Mouse (Mus musculus): ENCODE measurements around the gene Cntnap2.
"Not testable (repeated sequence)": the region's sequence is repeated elsewhere in the genome, so short reads cannot be mapped to it uniquely, and the experiment has no call there.

Gene Cntnap2

DNA sequence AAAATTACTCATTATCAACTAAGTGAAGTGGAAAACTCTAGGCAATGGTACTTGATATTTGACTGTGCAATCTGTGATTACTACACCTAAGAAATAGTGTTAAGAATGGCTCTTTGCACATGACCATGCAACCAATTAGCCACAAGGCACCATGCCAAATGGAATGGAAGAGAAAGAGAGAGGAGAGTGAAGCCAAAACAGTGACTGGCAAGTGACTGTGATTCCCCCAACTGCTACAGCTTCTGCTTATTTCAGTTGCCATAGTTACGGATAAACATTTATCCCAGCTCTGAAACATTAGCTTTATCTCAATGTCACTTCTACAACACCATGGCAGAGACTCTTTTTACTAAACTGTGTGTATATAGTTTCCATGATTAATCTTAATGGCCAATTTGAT is 1303.0 kb downstream of the Cntnap2 start:
- DNase-seq, result no peak

DNA sequence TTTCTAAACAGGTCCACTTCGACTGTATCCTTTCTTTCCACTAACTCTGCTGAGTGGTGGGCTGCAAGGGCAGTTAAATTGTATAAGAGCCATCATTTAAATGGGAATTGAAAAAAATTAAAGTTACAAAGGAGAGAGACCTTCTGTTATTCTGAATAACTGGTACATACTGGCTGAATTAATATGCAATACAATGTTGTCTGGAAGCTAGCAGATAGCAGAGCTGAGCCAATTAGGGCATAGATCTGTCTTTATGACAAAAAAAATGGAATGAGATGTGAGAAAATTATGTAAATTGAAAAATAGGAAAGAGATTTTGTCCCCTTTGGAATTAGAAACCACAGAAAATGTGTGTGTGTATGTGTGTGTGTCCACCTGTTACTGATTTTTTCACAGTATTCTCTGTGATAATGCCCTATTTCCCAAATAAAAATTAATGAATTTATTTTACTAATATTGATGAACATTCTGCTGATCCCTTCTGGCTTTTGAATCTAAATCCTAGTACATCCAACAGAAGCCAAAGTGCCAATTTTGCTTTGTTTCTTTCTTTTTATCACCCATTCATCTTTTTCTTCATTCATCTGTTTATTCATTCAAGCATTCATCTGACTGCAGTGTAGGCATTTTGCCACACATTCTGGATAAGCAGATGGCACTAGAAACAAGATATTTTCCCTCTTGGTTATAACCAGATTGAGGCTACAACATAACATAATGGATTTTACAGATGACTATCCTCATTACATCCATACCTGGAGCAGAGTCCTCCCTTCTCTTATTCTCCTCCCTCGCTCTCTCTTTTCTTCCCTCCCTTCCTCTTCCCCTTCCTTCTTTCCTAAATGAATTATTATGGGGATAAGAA is 1339.8 kb downstream of the Cntnap2 start:
- DNase-seq, result no peak

GRCm38 (mm10) chr6:46414154-46414553 is 1355.0 kb downstream of the Cntnap2 start:
- DNase-seq, result no peak

- DNase-seq, result no peak
Observed at GRCm38 (mm10) chr6:46414562-46414961, 1355.4 kb downstream of the Cntnap2 start.

DNA sequence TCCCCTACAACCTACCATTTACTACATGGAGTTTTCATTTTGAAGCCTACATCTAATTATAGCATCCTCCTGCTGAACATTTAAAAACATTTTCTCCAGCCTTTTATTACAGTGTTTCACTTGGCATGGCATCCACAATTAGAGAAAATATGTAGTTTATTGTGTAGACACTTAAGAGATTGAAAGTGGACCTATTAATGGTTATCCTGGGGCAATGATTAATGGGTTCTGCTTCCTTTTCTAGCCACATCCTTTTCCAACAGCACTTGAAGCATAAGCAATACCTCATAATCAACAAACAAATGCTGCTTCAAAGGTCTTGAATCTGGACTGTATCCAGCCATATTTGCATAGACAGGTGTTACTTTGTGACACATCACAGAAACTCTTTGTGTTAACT is 1360.7 kb downstream of the Cntnap2 start:
- no peak for DNase-seq

DNA sequence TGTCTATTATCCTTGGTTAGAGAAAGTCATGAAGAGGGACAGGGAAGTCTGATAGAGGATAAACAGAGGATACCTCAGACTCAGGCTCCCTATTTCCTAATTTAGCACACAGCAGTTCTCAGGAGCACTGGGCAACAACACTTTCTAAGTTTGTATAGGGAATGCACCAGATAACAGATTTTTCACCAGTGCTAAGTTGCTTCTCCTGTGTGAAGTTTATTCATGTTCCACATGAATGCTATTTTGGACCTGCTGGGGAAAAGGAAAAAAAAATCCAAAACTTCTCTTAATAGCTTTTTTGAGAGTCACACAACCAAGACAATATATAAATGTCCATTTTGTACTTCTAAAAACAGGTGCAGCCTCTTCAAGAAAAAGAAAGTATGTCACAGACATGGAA is 1361.2 kb downstream of the Cntnap2 start:
- no peak for DNase-seq

- DNase-seq, result no peak
Observed at GRCm38 (mm10) chr6:46428231-46428630, 1369.1 kb downstream of the Cntnap2 start.

DNA sequence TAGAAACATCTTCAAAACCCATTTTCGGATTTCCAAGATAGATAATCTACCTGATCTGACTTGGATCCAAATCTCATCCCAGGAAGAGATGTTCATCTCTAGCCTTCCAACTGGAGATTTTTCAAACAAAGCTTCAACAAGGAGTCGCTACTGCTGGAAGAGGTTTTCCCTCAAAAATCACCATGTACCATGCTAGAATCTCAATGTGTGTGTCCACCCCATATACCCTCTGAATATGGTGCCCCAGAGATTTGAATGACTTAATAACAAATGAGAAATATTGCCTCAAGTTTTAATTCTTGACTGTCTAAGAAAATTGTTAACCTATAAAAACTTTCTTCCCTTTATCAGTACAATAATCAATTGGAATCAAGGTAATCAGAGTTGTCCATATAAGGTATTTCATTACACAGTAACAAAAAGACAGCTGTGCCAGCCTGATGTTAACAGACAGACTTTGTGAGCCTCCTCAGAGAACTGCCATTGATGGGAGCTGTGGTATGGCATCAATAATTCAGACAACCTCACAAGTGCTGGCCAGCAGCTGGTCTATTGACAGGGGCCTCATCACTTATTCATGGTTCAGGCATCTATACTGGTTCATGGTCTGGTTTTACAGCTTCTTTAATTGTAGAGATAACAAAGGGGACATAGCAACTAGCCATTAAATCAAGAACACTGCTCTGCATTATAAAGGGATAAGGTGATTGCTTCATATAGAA is 1391.9 kb downstream of the Cntnap2 start:
- DNase-seq, result no peak

- no peak for DNase-seq
Observed at GRCm38 (mm10) chr6:46472683-46473082, 1413.5 kb downstream of the Cntnap2 start.

- no peak for DNase-seq
Observed at GRCm38 (mm10) chr6:46484392-46484791, 1425.2 kb downstream of the Cntnap2 start.

- DNase-seq, result no peak
Observed at GRCm38 (mm10) chr6:46502786-46503185, 1443.6 kb downstream of the Cntnap2 start.

DNA sequence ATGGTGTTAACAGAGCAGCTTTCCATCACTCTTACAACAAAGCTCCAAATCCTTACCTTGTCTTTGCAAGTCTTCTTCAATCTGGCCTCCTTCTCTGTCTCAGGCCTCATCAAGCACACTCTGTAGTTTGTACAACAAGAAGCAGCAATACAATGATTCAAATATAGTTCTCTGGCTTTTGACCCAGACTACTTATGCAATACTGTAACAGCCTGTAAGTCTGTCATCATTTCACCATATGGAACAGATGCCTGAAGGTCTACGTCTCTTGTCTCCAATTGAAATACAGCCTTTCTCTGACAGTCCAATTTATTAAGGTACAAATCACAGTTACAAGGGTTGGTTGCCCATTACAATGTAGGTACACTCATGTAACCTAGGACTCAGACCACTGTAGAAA is 1453.7 kb downstream of the Cntnap2 start:
- DNase-seq, result no peak

DNA sequence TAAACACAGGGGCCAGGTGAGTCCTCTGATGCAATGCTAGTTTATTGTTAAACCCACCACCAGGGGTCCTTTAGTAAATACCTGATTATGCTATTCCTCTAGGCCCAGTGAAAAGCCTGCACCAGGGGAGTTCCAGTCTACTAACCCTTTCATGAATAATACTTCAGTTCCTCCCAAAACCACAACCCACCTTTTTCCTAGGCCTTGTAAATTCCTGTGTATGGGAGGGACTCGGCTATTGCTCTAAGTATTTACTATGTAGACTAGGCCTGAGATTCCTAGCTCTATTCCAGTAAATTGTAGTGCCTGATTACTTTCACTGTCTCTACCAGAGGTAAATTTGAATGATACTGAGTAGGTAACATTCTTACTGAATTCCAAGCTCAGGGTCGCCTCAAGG is 1478.4 kb downstream of the Cntnap2 start:
- DNase-seq, result not testable (repeated sequence)

- DNase-seq, result no peak
Observed at GRCm38 (mm10) chr6:46563470-46563869, 1504.3 kb downstream of the Cntnap2 start.

GRCm38 (mm10) chr6:46575055-46575454 is 1515.9 kb downstream of the Cntnap2 start:
- peak; percentile 55 for DNase-seq

DNA sequence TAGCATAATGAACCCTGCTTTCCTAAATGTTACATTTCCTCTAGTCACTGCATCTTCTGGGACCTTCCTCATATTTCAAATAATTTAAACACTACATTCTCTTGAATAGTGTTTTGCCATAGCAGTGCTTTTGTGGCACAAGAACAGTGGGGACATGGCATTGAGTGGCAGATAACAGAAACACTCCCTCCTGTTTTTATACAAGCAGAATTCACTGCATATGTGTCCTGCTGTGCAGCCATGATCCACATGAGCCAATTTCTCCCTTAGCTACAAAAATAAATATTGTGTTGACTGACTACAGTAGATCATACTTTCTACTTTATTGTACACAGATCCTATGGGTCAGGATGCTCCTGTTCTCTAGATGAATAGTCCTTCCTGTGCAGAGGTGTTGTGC is 1553.2 kb downstream of the Cntnap2 start:
- DNase-seq, result no peak

GRCm38 (mm10) chr6:46612872-46613271 is 1553.7 kb downstream of the Cntnap2 start:
- no peak for DNase-seq

GRCm38 (mm10) chr6:46669018-46669417 is 1609.9 kb downstream of the Cntnap2 start:
- no peak for DNase-seq

DNA sequence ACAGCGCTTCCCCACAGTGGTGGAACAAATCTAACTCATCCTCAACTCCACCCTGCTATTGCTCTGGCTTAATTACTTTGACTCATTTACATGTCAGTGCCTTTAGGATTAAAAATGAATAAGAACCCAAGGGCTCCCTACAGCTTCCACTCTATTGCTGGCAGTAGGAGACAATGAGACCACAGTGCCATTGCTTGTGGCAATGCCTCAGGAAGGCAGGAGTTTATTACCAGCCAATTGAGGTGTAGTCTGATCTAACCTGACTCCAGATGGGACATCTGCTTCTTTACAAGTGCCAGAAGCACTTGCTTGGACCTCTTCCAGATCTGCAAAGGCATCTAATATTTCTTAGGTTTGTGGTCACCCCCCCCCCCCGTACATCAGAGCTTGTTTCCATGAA is 1615.9 kb downstream of the Cntnap2 start:
- DNase-seq, result no peak

GRCm38 (mm10) chr6:46675621-46676020 is 1616.5 kb downstream of the Cntnap2 start:
- no peak for DNase-seq

- DNase-seq, result no peak
Observed at GRCm38 (mm10) chr6:46696187-46696586, 1637.0 kb downstream of the Cntnap2 start.

GRCm38 (mm10) chr6:46699343-46699742 is 1640.2 kb downstream of the Cntnap2 start:
- DNase-seq, result no peak

DNA sequence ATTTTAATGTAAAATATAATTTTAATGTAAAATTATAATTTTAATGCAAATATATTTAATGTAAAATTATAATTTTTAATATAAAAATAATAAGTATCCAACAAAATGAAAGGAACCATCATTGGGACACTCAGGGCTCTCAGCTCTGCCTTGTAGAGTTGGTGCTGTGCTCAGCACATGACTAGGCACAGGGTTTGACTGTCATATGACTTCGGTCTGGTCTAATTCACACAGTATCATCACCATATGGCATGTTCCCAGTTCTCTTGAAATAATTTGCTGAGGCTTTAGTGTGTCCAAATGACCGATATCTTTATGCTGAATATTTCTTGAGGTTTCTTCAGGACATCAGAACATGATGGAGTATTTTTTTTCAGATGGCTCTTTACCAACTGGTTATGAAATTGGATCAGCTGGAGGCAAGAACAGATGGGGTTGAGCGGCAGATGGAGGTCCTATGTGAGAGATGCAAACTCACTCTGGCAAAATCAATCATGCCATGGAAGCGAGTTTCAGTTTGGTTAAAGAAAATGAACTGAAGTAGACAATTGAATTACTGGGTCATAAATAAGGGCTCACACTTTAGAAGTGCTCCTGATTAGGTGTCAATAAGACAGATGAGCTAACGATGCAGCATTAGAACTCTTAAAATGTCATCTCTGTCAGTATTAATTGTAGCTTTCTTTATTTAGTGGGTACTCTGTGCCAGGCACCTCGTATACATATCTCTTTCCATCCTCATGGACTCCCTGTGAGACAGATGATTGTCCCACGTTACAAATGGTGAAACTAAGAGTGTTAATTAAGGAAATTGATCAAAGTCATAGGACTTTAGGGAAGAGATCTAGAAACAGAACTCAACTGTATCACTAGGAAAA is 1645.4 kb downstream of the Cntnap2 start:
- DNase-seq, result no peak

Data from heart, adult 11 months (tissue).